Mouse (Mus musculus) heart, adult 2 months (tissue): ENCODE results near the gene Mad1l1.

Experiments
- CTCF ChIP-seq: fragments of 200-600 bp; IDR thresholded peaks from 2 replicates; pipeline ENCODE4 v1.8.1; 2022; ENCODE audit warnings: antibody characterized with exemption, mild to moderate bottlenecking, moderate library complexity
- POLR2A ChIP-seq: fragments of 200-500 bp; IDR thresholded peaks from 2 replicates; pipeline ENCODE4 v1.6.1; 2011; ENCODE audit warnings: mild to moderate bottlenecking, low read depth, low read length, control low read depth; ENCODE audit not compliant: insufficient read depth

- TF ChIP-seq CTCF (no peak), POLR2A (no peak)
Measured at GRCm38 (mm10) chr5:140249359-140250062, 71.8 kb downstream of the Mad1l1 start.
